In the genomic region with DNA sequence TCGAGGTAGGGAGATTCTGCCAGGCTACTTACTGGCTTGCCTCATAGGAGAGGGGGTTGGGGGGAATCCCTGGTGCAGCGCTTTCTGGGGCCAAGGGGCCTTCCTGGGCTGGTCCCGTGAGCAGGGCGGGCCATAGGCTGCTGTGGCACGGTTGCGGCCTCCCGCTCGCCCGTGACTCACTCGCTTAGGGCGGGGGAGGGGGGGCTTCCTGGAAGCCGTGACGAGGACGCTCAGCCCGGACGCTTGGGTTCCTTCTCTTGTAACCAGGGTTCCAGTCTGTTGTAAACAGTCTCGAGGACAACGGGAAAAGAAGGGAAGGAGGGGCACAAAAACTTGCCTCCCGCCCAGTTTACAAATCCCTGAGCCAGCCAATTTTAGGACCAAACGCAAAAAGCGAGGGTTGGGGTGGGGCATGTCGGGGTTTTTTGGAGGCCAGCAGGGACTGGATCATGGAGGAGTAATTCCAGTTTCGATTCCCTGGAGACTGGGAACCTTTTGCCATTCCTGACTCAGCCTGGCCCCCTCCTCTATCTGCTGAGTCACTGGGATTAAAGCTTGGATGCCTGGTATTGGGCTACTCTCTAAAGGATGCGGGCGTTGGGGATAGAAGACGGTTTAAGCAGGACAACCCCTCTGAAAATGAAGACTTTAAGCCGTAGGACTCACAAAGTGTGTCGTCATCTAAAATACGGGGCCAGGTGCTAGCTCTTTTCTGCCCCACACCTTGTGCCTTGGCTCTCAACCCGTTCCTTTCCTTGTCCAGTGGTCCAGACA, we compare ENCODE assay signal across 8 mouse cellular contexts. TPM values are rescaled to one million over a fixed set of nuclear protein-coding genes. Genes with fewer than 3 reads are reported as not detected.
DNase-seq lines count a peak whose midpoint lies in the region; ATAC-seq and TF ChIP-seq lines count a peak whose summit lies in the region.

No protein-coding gene starts in this region.

- peak overlapping the region; percentile 94 for H3K27ac ChIP-seq in gastrocnemius, adult 2 months
- H3K27ac ChIP-seq in hindbrain, embryonic 16.5 days (ENCODE audit: low read depth, low read length) = peak overlapping the region; percentile 51
- peak overlapping the region; percentile 75 for H3K27ac ChIP-seq in liver, embryonic 14.5 days

- H3K4me3 ChIP-seq in gastrocnemius, adult 2 months = peak overlapping the region; percentile 91
- H3K4me3 ChIP-seq in hindbrain, embryonic 16.5 days (ENCODE audit: low read length) = peak overlapping the region; percentile 0; the same call in 1 of the 2 replicates
- H3K4me3 ChIP-seq in liver, embryonic 14.5 days (ENCODE audit: insufficient read depth in 1 of 2, low read depth in 2 of 2, low read length in 2 of 2) = peak overlapping the region; percentile 23 to 50

- peaks cover 28% of the 10 kb centered on the region for H3K4me1 ChIP-seq in hindbrain, embryonic 16.5 days (ENCODE audit: control insufficient read depth, insufficient read depth, low read depth, low read length)
- peaks cover 56 to 62% of the 10 kb centered on the region in 2 experiments for H3K4me1 ChIP-seq in liver, embryonic 14.5 days (replicated peaks; ENCODE audit: control insufficient read depth in 2 of 2, insufficient read depth in 2 of 2, low read length in 1 of 2)

- intact Hi-C loops in gastrocnemius, adult 2 months (cut with DNase I) = no loop called here

- no peak for TF ChIP-seq EP300 in liver, embryonic 14.5 days (IDR thresholded peaks at IDR 0.05; ENCODE audit: low read depth)

- WGBS in hindbrain, embryonic 16.5 days = 12% methylated on average over 27 of the region's 30 CpGs
- 3% methylated on average over 30 of the region's 30 CpGs for WGBS in liver, embryonic 14.5 days (ENCODE audit: insufficient replicate concordance)

- no peaks in the 10 kb centered on the region for H3K9me3 ChIP-seq in hindbrain, embryonic 16.5 days (ENCODE audit: control insufficient read depth, low read length)
- no peaks in the 10 kb centered on the region for H3K9me3 ChIP-seq in liver, embryonic 14.5 days (ENCODE audit: control insufficient read depth, low read length)

- peak; percentile 24; the same call in 1 of the 2 replicates for ATAC-seq in hindbrain, embryonic 16.5 days
- peak; percentile 32 for ATAC-seq in liver, embryonic 14.5 days (ENCODE audit: insufficient read depth)

- H3K27me3 ChIP-seq in hindbrain, embryonic 16.5 days (replicated peaks; ENCODE audit: control insufficient read depth, insufficient read depth, low read length) = no peaks in the 10 kb centered on the region
- H3K27me3 ChIP-seq in liver, embryonic 14.5 days (ENCODE audit: control insufficient read depth, insufficient read depth, low read length) = no peaks in the 10 kb centered on the region

- H3K4me2 ChIP-seq in hindbrain, embryonic 16.5 days (ENCODE audit: low read length) = peak overlapping the region; percentile 43
- H3K4me2 ChIP-seq in liver, embryonic 14.5 days (ENCODE audit: low read depth) = peak overlapping the region; percentile 97

- no peaks in the 10 kb centered on the region for H3K36me3 ChIP-seq in hindbrain, embryonic 16.5 days (ENCODE audit: control insufficient read depth, insufficient read depth, low read length)
- no peaks in the 10 kb centered on the region for H3K36me3 ChIP-seq in liver, embryonic 14.5 days (replicated peaks; ENCODE audit: control insufficient read depth, insufficient read depth, low read depth)

- TF ChIP-seq CTCF in gastrocnemius, adult 2 months (IDR thresholded peaks at IDR 0.05) = no peak
- TF ChIP-seq CTCF in liver, embryonic 14.5 days (IDR thresholded peaks at IDR 0.05; ENCODE audit: low read depth) = no peak

- DNase-seq in CD4-positive helper T cell, adult 2 months (ENCODE audit: low read depth, low spot score) = peak; percentile 98
- peak; percentile 90 for DNase-seq in adrenal gland, postnatal 10 days
- DNase-seq in gastrocnemius, adult 2 months = peak; percentile 90
- DNase-seq in liver, embryonic 14.5 days (ENCODE audit: low read depth in 3 of 3, low spot score in 3 of 3) = peak in 1 of 3 experiments; percentile 80
- DNase-seq in natural killer cell, adult 2 months (ENCODE audit: low spot score in 2 of 2) = peak; percentile 95 to 96
- peak; percentile 77 to 82 for DNase-seq in thymus, postnatal 10 days (ENCODE audit: low spot score in 2 of 2)
- no peak for DNase-seq in right cerebral cortex, adult 2 months (ENCODE audit: low spot score in 2 of 2)

- H3K9ac ChIP-seq in hindbrain, embryonic 16.5 days (ENCODE audit: low read depth, low read length) = peak overlapping the region; percentile 42; the same call in 1 of the 2 replicates
- peak overlapping the region; percentile 68 for H3K9ac ChIP-seq in liver, embryonic 14.5 days (replicated peaks)

RNA-seq across cellular contexts. Expression of a gene that starts 1.2 kb away (rescaled TPM):
- total RNA-seq in adrenal gland, postnatal 10 days (2021) = 10 to 100 TPM; 11.4 to 27.2 TPM
- total RNA-seq in gastrocnemius, adult 2 months (2021) = 10 to 100 TPM; 10.0 to 36.7 TPM
- 3.9 and 4.0 TPM in 2 replicates for polyA plus RNA-seq in hindbrain, embryonic 16.5 days (2015; fragmentation: Nextera tagmentation; extraction: Ambion mirVana)
- polyA plus RNA-seq in liver, embryonic 14.5 days (2012; rRNA removed) = 3.9 and 5.1 TPM in 2 replicates
- 4.6 and 5.0 TPM in 2 replicates for polyA plus RNA-seq in liver, embryonic 14.5 days (2014; fragmentation: Nextera tagmentation; extraction: Ambion mirVana)

RNA-seq across cellular contexts. Expression of a gene that starts 8.8 kb away (rescaled TPM):
- total RNA-seq in adrenal gland, postnatal 10 days (2021) = 10 to 100 TPM; 27.9 to 37.0 TPM
- 1 to 10 TPM; 4.0 to 7.5 TPM for total RNA-seq in gastrocnemius, adult 2 months (2021)
- 18.8 and 26.7 TPM in 2 replicates for polyA plus RNA-seq in hindbrain, embryonic 16.5 days (2015; fragmentation: Nextera tagmentation; extraction: Ambion mirVana)
- polyA plus RNA-seq in liver, embryonic 14.5 days (2012; rRNA removed) = 3.2 and 3.3 TPM in 2 replicates
- 2.7 and 3.4 TPM in 2 replicates for polyA plus RNA-seq in liver, embryonic 14.5 days (2014; fragmentation: Nextera tagmentation; extraction: Ambion mirVana)

RNA-seq across cellular contexts. Expression of a gene that starts 11.3 kb away (rescaled TPM):
- 10 to 100 TPM; 19.8 to 25.9 TPM for total RNA-seq in adrenal gland, postnatal 10 days (2021)
- total RNA-seq in gastrocnemius, adult 2 months (2021) = 10 to 100 TPM; 22.1 to 28.3 TPM
- polyA plus RNA-seq in hindbrain, embryonic 16.5 days (2015; fragmentation: Nextera tagmentation; extraction: Ambion mirVana) = 42.7 and 47.2 TPM in 2 replicates
- polyA plus RNA-seq in liver, embryonic 14.5 days (2012; rRNA removed) = 21.0 and 22.2 TPM in 2 replicates
- 25.7 and 27.2 TPM in 2 replicates for polyA plus RNA-seq in liver, embryonic 14.5 days (2014; fragmentation: Nextera tagmentation; extraction: Ambion mirVana)

RNA-seq across cellular contexts. Expression of a gene that starts 11.5 kb away (rescaled TPM):
- 10 to 100 TPM; 56.5 to 59.2 TPM for total RNA-seq in adrenal gland, postnatal 10 days (2021)
- 10 to 100 TPM; 31.0 to 35.0 TPM for total RNA-seq in gastrocnemius, adult 2 months (2021)
- polyA plus RNA-seq in hindbrain, embryonic 16.5 days (2015; fragmentation: Nextera tagmentation; extraction: Ambion mirVana) = 89.9 and 102 TPM in 2 replicates
- polyA plus RNA-seq in liver, embryonic 14.5 days (2012; rRNA removed) = 25.2 and 40.4 TPM in 2 replicates
- polyA plus RNA-seq in liver, embryonic 14.5 days (2014; fragmentation: Nextera tagmentation; extraction: Ambion mirVana) = 15.0 and 18.3 TPM in 2 replicates

RNA-seq across cellular contexts. Expression of a gene that starts 30.8 kb away (rescaled TPM):
- 1,000 to 10,000 TPM; 1,220 to 1,241 TPM for total RNA-seq in adrenal gland, postnatal 10 days (2021)
- 100 to 1,000 TPM; 373 to 449 TPM for total RNA-seq in gastrocnemius, adult 2 months (2021)
- 430 and 440 TPM in 2 replicates for polyA plus RNA-seq in hindbrain, embryonic 16.5 days (2015; fragmentation: Nextera tagmentation; extraction: Ambion mirVana)
- polyA plus RNA-seq in liver, embryonic 14.5 days (2012; rRNA removed) = 512 and 1,209 TPM in 2 replicates
- polyA plus RNA-seq in liver, embryonic 14.5 days (2014; fragmentation: Nextera tagmentation; extraction: Ambion mirVana) = 874 and 900 TPM in 2 replicates

Comparison
In these comparisons a context has a peak if more than half of its experiments do, and no peak if none do; other contexts are left out.
1. DNase-seq: peak in CD4-positive helper T cell, adult 2 months (single experiment), adrenal gland, postnatal 10 days (single experiment), gastrocnemius, adult 2 months (single experiment), natural killer cell, adult 2 months (2 of 2) and thymus, postnatal 10 days (2 of 2); none in right cerebral cortex, adult 2 months (0 of 2).
2. H3K4me3 ChIP-seq: peak in every context shown above with its lines; median percentile 91 in gastrocnemius, adult 2 months; 36 in liver, embryonic 14.5 days; 0 in hindbrain, embryonic 16.5 days.
3. Peak in every context shown above with its lines, with median percentiles within 50 percentile points of each other: H3K27ac ChIP-seq.